ENCODE assay signal across 8 mouse cellular contexts in genomic region chr12:103389348-103389727, GRCm38 (mm10). TPM values are rescaled to one million over a fixed set of nuclear protein-coding genes. Genes with fewer than 3 reads are reported as not detected.
A peak's percentile ranks its signal among the peaks of the same experiment; 100 is the strongest.
DNase-seq lines count a peak whose midpoint lies in the region; TF ChIP-seq lines count a peak whose summit lies in the region.

No protein-coding gene starts in this region.

- no peak overlapping the region for H3K9ac ChIP-seq in liver, adult 2 months (ENCODE audit: low read depth, low read length)

- no peaks in the 10 kb centered on the region for H3K79me2 ChIP-seq in liver, adult 2 months (ENCODE audit: control insufficient read depth, insufficient read depth, low read length)

- H3K36me3 ChIP-seq in testis, adult 2 months (ENCODE audit: control insufficient read depth, insufficient read depth, low read length), result no peaks in the 10 kb centered on the region
- H3K36me3 ChIP-seq in liver, adult 2 months (ENCODE audit: control insufficient read depth, insufficient read depth, low read length), result no peaks in the 10 kb centered on the region

- H3K4me3 ChIP-seq in testis, adult 2 months (ENCODE audit: control insufficient read depth, low read depth, low read length), result peak overlapping the region; percentile 96
- 0 out of 2 replicates have a peak overlapping the region, but pooled peaks have one; percentile 92 for H3K4me3 ChIP-seq in liver, adult 2 months (ENCODE audit: insufficient read depth, low read depth, low read length)

- H3K4me1 ChIP-seq in testis, adult 2 months (ENCODE audit: control insufficient read depth, insufficient read depth, low read length), result peaks cover 4% of the 10 kb centered on the region; the same call in 1 of the 2 replicates
- H3K4me1 ChIP-seq in liver, adult 2 months (ENCODE audit: control insufficient read depth, insufficient read depth, low read length), result peaks cover 7% of the 10 kb centered on the region

- 24% methylated on average over 2 of the region's 2 CpGs for WGBS in liver, adult 2 months

- no peaks in the 10 kb centered on the region for H3K27me3 ChIP-seq in testis, adult 2 months (ENCODE audit: control insufficient read depth, insufficient read depth, low read length)
- no peaks in the 10 kb centered on the region for H3K27me3 ChIP-seq in liver, adult 2 months (ENCODE audit: control insufficient read depth, insufficient read depth, low read length)

- peak; percentile 22 for DNase-seq in embryo, embryonic 10 days (ENCODE audit: low spot score)
- DNase-seq in embryo, embryonic 9.5 days (ENCODE audit: extremely low spot score), result no peak
- DNase-seq in testis, postnatal 14 days (ENCODE audit: low spot score), result no peak
- DNase-seq in liver, adult 2 months (ENCODE audit: extremely low read depth, low read depth, low spot score), result peak; percentile 28
- no peak for DNase-seq in ovary, postnatal 36 days (ENCODE audit: low spot score)
- DNase-seq in adrenal gland, adult 2 months, result no peak
- DNase-seq in gastrocnemius, adult 18-20 months (ENCODE audit: low spot score), result no peak

- no peak overlapping the region for H3K27ac ChIP-seq in testis, adult 2 months (ENCODE audit: control insufficient read depth, insufficient read depth, low read depth, low read length)
- no peak overlapping the region for H3K27ac ChIP-seq in liver, adult 2 months (replicated peaks; ENCODE audit: insufficient read depth, low read depth, low read length)

- no peak for TF ChIP-seq POLR2A in testis, adult 2 months (IDR thresholded peaks at IDR 0.05; ENCODE audit: control insufficient read depth, low read depth, low read length)
- TF ChIP-seq POLR2A in liver, adult 2 months (IDR thresholded peaks at IDR 0.05; ENCODE audit: extremely low read depth, insufficient read depth, low read length), result no peak

- TF ChIP-seq CTCF in testis, adult 2 months (IDR thresholded peaks at IDR 0.05; ENCODE audit: control insufficient read depth, insufficient read depth, insufficient replicate concordance, low read depth, low read length), result no peak
- no peak for TF ChIP-seq CTCF in liver, adult 2 months (IDR thresholded peaks at IDR 0.05; ENCODE audit: low read depth, low read length)

RNA-seq across cellular contexts. Expression of gene Otub2, which starts 0.9 kb away (rescaled TPM):
- 261 and 268 TPM in 2 replicates for polyA plus RNA-seq in testis, adult 2 months (2012; rRNA removed)
- 1.3 and 1.7 TPM in 2 replicates for total RNA-seq in liver, adult 2 months (2014; rRNA removed)
- 2.1 and 2.5 TPM in 2 replicates for polyA plus RNA-seq in liver, adult 2 months (2012; rRNA removed)
- total RNA-seq in adrenal gland, adult 2 months (2021), result 1 to 10 TPM; 3.0 to 3.8 TPM
- polyA plus RNA-seq in adrenal gland, adult 2 months (2012; rRNA removed), result 2.6 and 3.3 TPM in 2 replicates
- total RNA-seq in gastrocnemius, adult 18-20 months (2021), result 10 to 100 TPM; 11.2 to 15.5 TPM

RNA-seq across cellular contexts. Expression of gene 9330161L09Rik, which starts 18.3 kb away (rescaled TPM):
- polyA plus RNA-seq in testis, adult 2 months (2012; rRNA removed), result 0.28 and 0.52 TPM in 2 replicates
- 0.13 and 0.46 TPM in 2 replicates for total RNA-seq in liver, adult 2 months (2014; rRNA removed)
- polyA plus RNA-seq in liver, adult 2 months (2012; rRNA removed), result 0.20 TPM in 1 of 2 replicates, not detected in the other
- total RNA-seq in adrenal gland, adult 2 months (2021), result 1 to 10 TPM in 1 of 2 experiments, under 1 TPM in 1; 0.98 to 2.2 TPM
- 0.39 and 0.70 TPM in 2 replicates for polyA plus RNA-seq in adrenal gland, adult 2 months (2012; rRNA removed)
- total RNA-seq in gastrocnemius, adult 18-20 months (2021), result 1 to 10 TPM in 1 of 2 experiments, under 1 TPM in 1; 0.62 to 1.1 TPM

RNA-seq across cellular contexts. Expression of gene Asb2, which starts 33.5 kb away (rescaled TPM):
- polyA plus RNA-seq in testis, adult 2 months (2012; rRNA removed), result 3.6 and 5.1 TPM in 2 replicates
- total RNA-seq in liver, adult 2 months (2014; rRNA removed), result 2.7 and 3.6 TPM in 2 replicates
- 5.6 TPM in 2 replicates for polyA plus RNA-seq in liver, adult 2 months (2012; rRNA removed)
- 1 to 10 TPM; 1.2 to 2.0 TPM for total RNA-seq in adrenal gland, adult 2 months (2021)
- polyA plus RNA-seq in adrenal gland, adult 2 months (2012; rRNA removed), result 6.3 and 8.2 TPM in 2 replicates
- 100 to 1,000 TPM; 852 to 871 TPM for total RNA-seq in gastrocnemius, adult 18-20 months (2021)

RNA-seq across cellular contexts. Expression of gene Ddx24, which starts 36.3 kb away (rescaled TPM):
- polyA plus RNA-seq in testis, adult 2 months (2012; rRNA removed), result 47.3 and 49.4 TPM in 2 replicates
- 22.8 and 24.4 TPM in 2 replicates for total RNA-seq in liver, adult 2 months (2014; rRNA removed)
- 15.6 and 19.0 TPM in 2 replicates for polyA plus RNA-seq in liver, adult 2 months (2012; rRNA removed)
- total RNA-seq in adrenal gland, adult 2 months (2021), result 100 to 1,000 TPM; 116 to 132 TPM
- polyA plus RNA-seq in adrenal gland, adult 2 months (2012; rRNA removed), result 29.0 and 38.9 TPM in 2 replicates
- 10 to 100 TPM; 73.5 to 91.8 TPM for total RNA-seq in gastrocnemius, adult 18-20 months (2021)

RNA-seq across cellular contexts. Expression of gene Ifi27, which starts 44.7 kb away (rescaled TPM):
- 52.1 and 53.0 TPM in 2 replicates for polyA plus RNA-seq in testis, adult 2 months (2012; rRNA removed)
- 126 and 149 TPM in 2 replicates for total RNA-seq in liver, adult 2 months (2014; rRNA removed)
- 157 and 288 TPM in 2 replicates for polyA plus RNA-seq in liver, adult 2 months (2012; rRNA removed)
- 1,000 to 10,000 TPM in 1 of 2 experiments, 100 to 1,000 TPM in 1; 923 to 1,715 TPM for total RNA-seq in adrenal gland, adult 2 months (2021)
- polyA plus RNA-seq in adrenal gland, adult 2 months (2012; rRNA removed), result 1,448 and 1,459 TPM in 2 replicates
- total RNA-seq in gastrocnemius, adult 18-20 months (2021), result 10 to 100 TPM; 53.0 to 82.0 TPM

Comparison
In these comparisons a context has a peak if more than half of its experiments do, and no peak if none do; other contexts are left out.
1. DNase-seq: peak in embryo, embryonic 10 days (single experiment) and liver, adult 2 months (single experiment); none in embryo, embryonic 9.5 days (single experiment), testis, postnatal 14 days (single experiment), ovary, postnatal 36 days (single experiment), adrenal gland, adult 2 months (single experiment) and gastrocnemius, adult 18-20 months (single experiment).
2. RNA of gene Asb2, which starts 33.5 kb away (total RNA-seq): 852 to 871 TPM in gastrocnemius, adult 18-20 months; 2.7 to 3.6 TPM in liver, adult 2 months and 1.2 to 2.0 TPM in adrenal gland, adult 2 months; every median in the first group is over 100 times any median in the second.